Mouse (Mus musculus) layer of hippocampus, adult 9-11 months (tissue): Measurements from ENCODE around the gene Dusp16.

Experiments used
- DNase-seq: peaks from one replicate; pipeline ENCODE4 v3.0.0; 2022

Dusp16 gene

GRCm38 (mm10) chr6:134732813-134733212 lies 59.6 kb downstream of the Dusp16 start:
- no peak for DNase-seq

- no peak for DNase-seq
These were observed 61.4 kb downstream of the Dusp16 start for GRCm38 (mm10) chr6:134730978-134731377.

GRCm38 (mm10) chr6:134725406-134725805 lies 67.0 kb downstream of the Dusp16 start:
- no peak for DNase-seq

- no peak for DNase-seq
These were observed 68.4 kb downstream of the Dusp16 start for GRCm38 (mm10) chr6:134723833-134724553.

GRCm38 (mm10) chr6:134723326-134723725 lies 69.1 kb downstream of the Dusp16 start:
- no peak for DNase-seq

GRCm38 (mm10) chr6:134722906-134723305 lies 69.5 kb downstream of the Dusp16 start:
- DNase-seq, result no peak

- no peak for DNase-seq
These were observed 70.6 kb downstream of the Dusp16 start for GRCm38 (mm10) chr6:134721729-134722269.

- DNase-seq, result no peak
These were observed 72.3 kb downstream of the Dusp16 start for GRCm38 (mm10) chr6:134720150-134720549.

GRCm38 (mm10) chr6:134719156-134719555 lies 73.3 kb downstream of the Dusp16 start:
- DNase-seq, result no peak

GRCm38 (mm10) chr6:134718668-134719065 lies 73.8 kb downstream of the Dusp16 start:
- DNase-seq, result no peak

- DNase-seq, result peak; percentile 54
These were observed 74.3 kb downstream of the Dusp16 start for GRCm38 (mm10) chr6:134717886-134718667.

GRCm38 (mm10) chr6:134716168-134716587 lies 76.2 kb downstream of the Dusp16 start:
- DNase-seq, result no peak

GRCm38 (mm10) chr6:134713897-134714296 lies 78.5 kb downstream of the Dusp16 start:
- no peak for DNase-seq

GRCm38 (mm10) chr6:134713321-134713720 lies 79.1 kb downstream of the Dusp16 start:
- DNase-seq, result no peak

- DNase-seq, result no peak
These were observed 82.4 kb downstream of the Dusp16 start for GRCm38 (mm10) chr6:134710020-134710419.

- no peak for DNase-seq
These were observed 86.0 kb downstream of the Dusp16 start for GRCm38 (mm10) chr6:134706467-134706866.

- no peak for DNase-seq
These were observed 89.3 kb downstream of the Dusp16 start for GRCm38 (mm10) chr6:134703053-134703690.

GRCm38 (mm10) chr6:134702184-134702583 lies 90.2 kb downstream of the Dusp16 start:
- no peak for DNase-seq

- DNase-seq, result no peak
These were observed 91.2 kb downstream of the Dusp16 start for GRCm38 (mm10) chr6:134701211-134701602.

GRCm38 (mm10) chr6:134700451-134701210 lies 91.8 kb downstream of the Dusp16 start:
- peak; percentile 57 for DNase-seq

- no peak for DNase-seq
These were observed 94.2 kb downstream of the Dusp16 start for GRCm38 (mm10) chr6:134698243-134698642.

- DNase-seq, result no peak
These were observed 95.9 kb downstream of the Dusp16 start for GRCm38 (mm10) chr6:134696554-134696953.

- DNase-seq, result no peak
These were observed 96.3 kb downstream of the Dusp16 start for GRCm38 (mm10) chr6:134696146-134696545.
